Mouse (Mus musculus) ES-E14 (cell line): Measurements from ENCODE around the gene Slc9a9.

ENCODE experiments used
- HCFC1 ChIP-seq: IDR thresholded peaks from 2 replicates; pipeline ENCODE4 v1.6.1; 2012; ENCODE audit warnings: low read length, inconsistent platforms, borderline replicate concordance; ENCODE audit not compliant: insufficient read depth
- MAFK ChIP-seq: IDR thresholded peaks from 2 replicates; pipeline ENCODE4 v1.6.1; 2014; ENCODE audit warnings: mild to moderate bottlenecking, low read depth, low read length, inconsistent platforms; ENCODE audit not compliant: insufficient read depth
- ZC3H11A ChIP-seq: IDR thresholded peaks from 2 replicates; pipeline ENCODE4 v1.6.1; 2012; ENCODE audit warnings: low read depth, mild to moderate bottlenecking, inconsistent platforms, low read length, borderline replicate concordance

GRCm38 (mm10) chr9:95121151-95121835 is 451.6 kb downstream of the Slc9a9 start:
- no peak for TF ChIP-seq ZC3H11A
- no peak for TF ChIP-seq HCFC1
- no peak for TF ChIP-seq MAFK
